Mouse (Mus musculus): ENCODE measurements around the gene Eya3.
"Not testable (repeated sequence)": the region's sequence is repeated elsewhere in the genome, so short reads cannot be mapped to it uniquely, and the experiment has no call there.

The Eya3 gene

GRCm38 (mm10) chr4:132638461-132639190 is at the start of gene Eya3:
Gene Eya3, plus strand, starts transcription at chr4:132638987.
- peak; percentile 95 for DNase-seq (ENCODE audit: low spot score)

GRCm38 (mm10) chr4:132590642-132591041 is 48.1 kb upstream of the Eya3 start:
- no peak for DNase-seq (ENCODE audit: low spot score)

- no peak for DNase-seq (ENCODE audit: low spot score)
Measured at GRCm38 (mm10) chr4:132592958-132593357, 45.8 kb upstream of the Eya3 start.

- no peak for DNase-seq (ENCODE audit: low spot score)
Measured at GRCm38 (mm10) chr4:132594191-132594590, 44.6 kb upstream of the Eya3 start.

GRCm38 (mm10) chr4:132598861-132599260 is 39.9 kb upstream of the Eya3 start:
- DNase-seq (ENCODE audit: low spot score) = no peak

GRCm38 (mm10) chr4:132599764-132600163 is 39.0 kb upstream of the Eya3 start:
- no peak for DNase-seq (ENCODE audit: low spot score)

- DNase-seq (ENCODE audit: low spot score) = no peak
Measured at GRCm38 (mm10) chr4:132600465-132600864, 38.3 kb upstream of the Eya3 start.

GRCm38 (mm10) chr4:132601242-132601641 is 37.5 kb upstream of the Eya3 start:
- DNase-seq (ENCODE audit: low spot score) = not testable (repeated sequence)

- DNase-seq (ENCODE audit: low spot score) = no peak
Measured at GRCm38 (mm10) chr4:132603468-132603867, 35.3 kb upstream of the Eya3 start.

GRCm38 (mm10) chr4:132605816-132606215 is 33.0 kb upstream of the Eya3 start:
- DNase-seq (ENCODE audit: low spot score) = no peak

GRCm38 (mm10) chr4:132608147-132608546 is 30.6 kb upstream of the Eya3 start:
- DNase-seq (ENCODE audit: low spot score) = no peak

GRCm38 (mm10) chr4:132610301-132610984 is 28.3 kb upstream of the Eya3 start:
- DNase-seq (ENCODE audit: low spot score) = no peak

GRCm38 (mm10) chr4:132611320-132611719 is 27.5 kb upstream of the Eya3 start:
- no peak for DNase-seq (ENCODE audit: low spot score)

- DNase-seq (ENCODE audit: low spot score) = no peak
Measured at GRCm38 (mm10) chr4:132617873-132618272, 20.9 kb upstream of the Eya3 start.

- DNase-seq (ENCODE audit: low spot score) = no peak
Measured at GRCm38 (mm10) chr4:132618850-132619375, 19.9 kb upstream of the Eya3 start.

- DNase-seq (ENCODE audit: low spot score) = no peak
Measured at GRCm38 (mm10) chr4:132620134-132620533, 18.7 kb upstream of the Eya3 start.

GRCm38 (mm10) chr4:132621287-132622068 is 17.3 kb upstream of the Eya3 start:
- DNase-seq (ENCODE audit: low spot score) = no peak

- DNase-seq (ENCODE audit: low spot score) = no peak
Measured at GRCm38 (mm10) chr4:132624034-132624657, 14.6 kb upstream of the Eya3 start.

- DNase-seq (ENCODE audit: low spot score) = peak; percentile 26
Measured at GRCm38 (mm10) chr4:132628830-132629229, 10.0 kb upstream of the Eya3 start.

GRCm38 (mm10) chr4:132635971-132636370 is 2.8 kb upstream of the Eya3 start:
- DNase-seq (ENCODE audit: low spot score) = no peak

- DNase-seq (ENCODE audit: low spot score) = no peak
Measured at GRCm38 (mm10) chr4:132636554-132636953, 2.2 kb upstream of the Eya3 start.

- peak; percentile 15 for DNase-seq (ENCODE audit: low spot score)
Measured at GRCm38 (mm10) chr4:132639191-132639713, 465 bp downstream of the Eya3 start.

Data from urinary bladder, postnatal 14 days (tissue).